Mouse (Mus musculus): Measurements from ENCODE around the gene Zfp217. TPM values are rescaled to one million over a fixed set of nuclear protein-coding genes. Genes with fewer than 3 reads are reported as not detected.

Zfp217 gene
- polyA plus RNA-seq, 1 experiment from 2014 or later = 2.7 TPM

DNA sequence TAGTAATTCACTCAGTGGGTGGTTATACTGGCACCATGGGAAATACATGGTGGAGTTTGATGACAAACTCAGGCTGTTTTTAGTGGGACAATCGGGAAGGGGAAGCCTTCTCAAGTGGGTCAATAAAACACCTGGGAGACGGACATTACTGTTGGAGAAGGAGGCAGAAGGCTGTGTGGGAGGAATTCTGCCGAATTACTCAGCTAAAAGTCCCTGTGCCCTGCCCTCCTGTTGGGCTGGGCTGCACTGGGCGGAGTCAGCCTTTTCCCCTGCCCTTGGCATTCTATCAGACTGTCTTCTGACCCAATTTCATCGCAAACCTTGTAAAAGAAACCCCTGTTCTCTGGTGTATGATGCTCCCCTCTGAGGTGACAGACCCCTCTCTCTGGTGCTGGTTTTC lies 10.3 kb upstream of the Zfp217 start:
- Histone ChIP-seq H3K9ac (no peak overlapping the region), H3K4me3 (no peak overlapping the region), H3K4me1 (replicated peaks) (peaks cover 30% of the 10 kb centered on the region), H3K9me3 (replicated peaks) (no peaks in the 10 kb centered on the region), H3K4me2 (no peak overlapping the region), H3K27ac (no peak overlapping the region), H3K36me3 (no peaks in the 10 kb centered on the region), H3K27me3 (no peaks in the 10 kb centered on the region)
- 39% methylated on average over 5 of the region's 5 CpGs for WGBS
- no peak for ATAC-seq (replicated peaks; ENCODE audit: insufficient number of reproducible peaks, insufficient read depth, low FRiP score, low read depth)

DNA sequence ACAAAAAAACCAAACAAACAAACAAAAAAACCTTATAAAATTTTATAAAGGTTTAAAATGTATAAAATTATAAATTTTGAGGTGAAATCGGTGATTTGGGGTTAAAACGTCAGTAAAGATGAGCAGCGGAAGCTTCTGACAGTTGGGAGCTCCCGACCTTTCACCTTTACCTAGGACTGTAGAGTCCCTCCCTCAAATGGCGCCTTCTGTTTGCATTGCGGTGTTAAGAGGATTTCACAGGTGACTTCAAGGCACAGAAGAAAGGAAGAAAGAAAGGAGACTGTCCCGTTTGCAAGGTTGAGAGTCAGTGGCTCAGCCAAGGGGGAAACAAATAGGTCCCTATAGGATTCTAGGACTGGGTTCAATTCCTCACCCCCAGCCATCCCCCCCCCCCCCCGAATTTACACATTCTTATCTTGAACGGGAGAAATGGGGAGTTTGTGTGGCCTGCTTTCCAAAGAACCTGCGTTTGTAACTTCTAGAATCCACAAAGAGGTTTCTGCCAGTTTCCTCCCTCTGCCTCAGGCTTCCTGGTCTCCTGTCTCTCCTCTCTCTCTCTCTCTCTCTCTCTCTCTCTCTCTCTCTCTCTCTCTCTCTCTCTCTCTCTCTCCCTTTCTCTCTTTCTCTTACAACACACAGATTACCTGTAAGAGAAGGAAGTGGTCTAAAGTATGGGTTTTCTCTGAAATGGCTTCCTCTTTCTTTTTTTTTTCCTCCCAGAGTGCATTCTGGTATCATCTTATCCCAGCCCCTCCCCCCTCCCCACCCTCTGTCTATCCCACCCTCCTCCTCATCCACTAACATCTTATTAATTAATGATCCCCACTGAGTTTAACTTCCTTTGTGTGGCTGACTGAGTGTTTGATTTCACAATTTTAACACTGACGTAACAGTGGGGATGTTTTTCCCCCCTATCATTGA lies 9.6 kb upstream of the Zfp217 start:
- Histone ChIP-seq H3K9me3 (replicated peaks) (no peaks in the 10 kb centered on the region), H3K27me3 (no peaks in the 10 kb centered on the region), H3K9ac (no peak overlapping the region), H3K4me1 (replicated peaks) (peaks cover 36% of the 10 kb centered on the region), H3K4me3 (no peak overlapping the region), H3K4me2 (no peak overlapping the region), H3K27ac (no peak overlapping the region), H3K36me3 (no peaks in the 10 kb centered on the region)
- ATAC-seq (replicated peaks; ENCODE audit: insufficient number of reproducible peaks, insufficient read depth, low FRiP score, low read depth) = no peak
- 51% methylated on average over 11 of the region's 11 CpGs for WGBS

DNA sequence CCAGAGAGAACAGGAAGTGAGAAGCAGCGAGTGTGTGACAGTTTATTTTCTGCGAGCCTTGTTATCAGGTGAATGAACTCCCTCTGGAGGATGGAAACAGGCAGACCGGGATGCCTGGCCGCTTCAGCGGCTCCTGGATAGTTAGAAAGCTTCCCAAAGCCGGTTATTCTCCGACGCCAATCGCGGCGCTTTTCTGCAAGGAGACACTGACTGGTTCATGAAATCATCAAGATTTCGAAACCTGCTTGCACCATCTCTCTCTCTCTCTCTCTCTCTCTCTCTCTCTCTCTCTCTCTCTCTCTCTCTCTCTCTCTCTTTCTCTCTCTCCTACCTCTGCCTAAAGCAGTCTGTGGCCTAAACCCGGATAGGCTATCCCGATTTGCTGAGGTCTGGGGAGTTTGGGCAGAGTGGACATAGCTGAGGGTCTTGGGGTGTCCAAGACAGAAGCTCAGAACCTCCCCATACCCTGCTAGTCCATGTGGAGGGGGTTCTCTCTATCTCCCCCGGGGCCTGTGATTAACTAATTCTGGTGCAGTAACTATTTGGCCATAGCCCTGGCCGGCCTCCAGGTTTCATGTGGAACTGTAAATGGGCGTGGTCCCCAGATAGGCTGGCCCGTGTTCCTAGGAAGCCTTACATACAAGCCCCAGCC lies 7.3 kb upstream of the Zfp217 start:
- H3K9me3 ChIP-seq (replicated peaks) = no peaks in the 10 kb centered on the region
- H3K36me3 ChIP-seq = no peaks in the 10 kb centered on the region
- peak overlapping the region; percentile 93 for H3K27ac ChIP-seq
- peak overlapping the region; percentile 47 for H3K4me3 ChIP-seq
- under 1% methylated on average over 18 of the region's 18 CpGs for WGBS
- peak overlapping the region; percentile 65 for H3K4me2 ChIP-seq
- no peaks in the 10 kb centered on the region for H3K27me3 ChIP-seq
- H3K4me1 ChIP-seq (replicated peaks) = peaks cover 41% of the 10 kb centered on the region
- H3K9ac ChIP-seq = peak overlapping the region; percentile 38
- ATAC-seq (replicated peaks; ENCODE audit: insufficient number of reproducible peaks, insufficient read depth, low FRiP score, low read depth) = peak; percentile 73

DNA sequence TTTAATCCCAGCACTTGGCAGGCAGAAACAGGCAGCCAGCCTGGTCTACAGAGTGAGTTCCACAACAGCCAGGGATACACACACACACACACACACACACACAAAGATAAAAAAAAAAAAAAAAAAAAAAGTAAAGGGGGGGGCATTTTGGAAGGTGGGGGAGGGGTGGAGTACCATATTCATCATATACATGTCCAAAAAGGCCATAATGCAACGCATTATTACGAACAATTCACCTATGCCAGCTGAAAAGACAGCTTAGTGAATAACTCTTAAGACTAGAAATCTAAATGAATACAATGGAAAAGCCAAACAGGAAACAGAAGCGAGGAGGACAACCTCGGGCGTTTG lies 6.8 kb upstream of the Zfp217 start:
- Histone ChIP-seq H3K27ac (peak overlapping the region; percentile 93), H3K36me3 (no peaks in the 10 kb centered on the region), H3K4me3 (peak overlapping the region; percentile 47), H3K4me1 (replicated peaks) (peaks cover 38% of the 10 kb centered on the region), H3K4me2 (peak overlapping the region; percentile 65), H3K27me3 (no peaks in the 10 kb centered on the region), H3K9me3 (replicated peaks) (no peaks in the 10 kb centered on the region), H3K9ac (peak overlapping the region; percentile 38; the same call in 1 of the 2 replicates)
- WGBS = 9% methylated on average over 5 of the region's 5 CpGs
- no peak for ATAC-seq (replicated peaks; ENCODE audit: insufficient number of reproducible peaks, insufficient read depth, low FRiP score, low read depth)

DNA sequence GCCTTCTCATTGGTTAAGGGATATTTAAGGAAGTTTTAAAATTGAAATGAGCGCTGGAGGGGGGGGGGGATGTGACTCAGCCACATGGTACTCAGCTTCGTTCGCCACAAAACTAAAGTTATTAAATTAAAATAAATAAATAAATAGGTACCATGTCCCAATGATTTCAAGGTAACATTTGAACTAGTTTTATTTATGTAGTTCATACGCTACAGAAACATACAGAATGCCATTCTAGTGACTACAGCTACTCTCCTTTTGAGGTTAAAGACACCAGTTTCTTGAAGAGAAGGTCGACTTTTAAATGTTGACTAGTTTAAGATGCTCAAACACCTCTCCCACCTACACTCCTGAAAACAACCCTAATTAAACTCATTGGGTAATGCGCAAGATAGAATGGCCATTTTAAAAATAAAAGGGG lies 6.4 kb upstream of the Zfp217 start:
- Histone ChIP-seq H3K36me3 (no peaks in the 10 kb centered on the region), H3K4me3 (0 out of 2 replicates have a peak overlapping the region, but pooled peaks have one; percentile 47), H3K9me3 (replicated peaks) (no peaks in the 10 kb centered on the region), H3K4me1 (replicated peaks) (peaks cover 38% of the 10 kb centered on the region), H3K27me3 (no peaks in the 10 kb centered on the region), H3K9ac (no peak overlapping the region), H3K4me2 (peak overlapping the region; percentile 65), H3K27ac (peak overlapping the region; percentile 93)
- no peak for ATAC-seq (replicated peaks; ENCODE audit: insufficient number of reproducible peaks, insufficient read depth, low FRiP score, low read depth)
- WGBS = 25% methylated on average over 6 of the region's 6 CpGs

DNA sequence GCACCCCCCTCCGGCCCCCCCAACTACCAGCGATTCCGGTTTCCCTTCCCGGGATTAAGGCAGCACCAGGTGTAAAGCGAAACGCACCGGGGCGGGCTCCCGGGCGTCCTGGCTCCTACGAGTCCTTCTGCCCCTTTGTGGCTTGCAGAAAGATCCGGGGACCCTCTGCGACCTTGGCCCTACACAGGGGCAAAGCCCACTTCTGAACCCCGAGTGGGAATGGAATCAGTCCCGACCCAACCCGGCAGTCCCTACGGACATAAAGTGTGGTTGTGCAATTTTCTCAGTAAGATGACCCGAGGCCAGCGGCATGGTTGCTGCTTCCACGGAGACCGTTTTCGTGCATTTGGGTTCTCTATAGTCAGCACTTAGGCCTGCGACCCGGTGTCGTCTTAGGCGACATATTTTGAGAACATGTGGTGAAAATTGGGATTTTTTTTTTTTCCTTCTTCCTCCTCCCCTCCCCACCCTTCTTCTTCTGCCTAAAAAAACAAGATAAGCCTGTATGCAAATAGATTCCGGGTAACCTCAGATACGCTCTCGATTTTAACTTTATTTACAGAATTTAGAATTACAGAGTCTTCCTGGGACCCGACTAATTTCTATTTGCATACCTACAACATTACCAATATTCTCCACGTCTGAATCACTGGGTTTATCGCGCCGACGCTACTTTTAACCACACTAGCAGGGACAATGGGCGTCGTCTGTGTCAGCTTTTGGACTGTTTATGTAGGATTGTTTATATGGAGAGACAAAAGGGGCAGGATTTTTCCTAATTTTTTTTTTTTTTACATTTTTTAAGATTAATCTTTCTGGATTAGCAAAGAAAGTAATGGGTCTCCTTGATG lies 5.7 kb upstream of the Zfp217 start:
- no peaks in the 10 kb centered on the region for H3K27me3 ChIP-seq
- H3K9me3 ChIP-seq (replicated peaks) = no peaks in the 10 kb centered on the region
- peak overlapping the region; percentile 43 for H3K4me3 ChIP-seq
- peak overlapping the region; percentile 93 for H3K27ac ChIP-seq
- H3K4me2 ChIP-seq = peak overlapping the region; percentile 65
- no peak for ATAC-seq (replicated peaks; ENCODE audit: insufficient number of reproducible peaks, insufficient read depth, low FRiP score, low read depth)
- peak overlapping the region; percentile 43 for H3K9ac ChIP-seq
- WGBS = 4% methylated on average over 37 of the region's 37 CpGs
- H3K36me3 ChIP-seq = no peaks in the 10 kb centered on the region
- peaks cover 38% of the 10 kb centered on the region for H3K4me1 ChIP-seq (replicated peaks)

DNA sequence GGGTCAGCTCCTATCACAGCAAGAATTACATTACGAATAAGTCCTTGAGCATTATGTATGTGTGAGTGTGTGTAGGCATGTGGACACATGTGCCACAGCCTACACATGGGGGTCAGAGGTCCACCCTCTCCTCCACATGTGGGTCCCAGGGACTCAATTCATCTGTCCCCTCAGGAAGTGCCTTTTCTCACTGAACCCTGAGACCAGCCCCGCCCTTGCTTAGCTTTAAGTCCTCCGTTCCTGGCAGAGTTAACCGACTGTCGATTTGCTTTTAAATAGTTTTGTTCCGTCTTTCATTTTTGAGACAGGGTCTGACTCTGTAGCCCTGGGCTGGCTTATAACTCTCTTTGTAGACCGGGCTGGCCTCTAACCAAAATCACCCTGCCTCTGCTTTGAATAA lies 5.0 kb upstream of the Zfp217 start:
- H3K9me3 ChIP-seq (replicated peaks) = no peaks in the 10 kb centered on the region
- H3K4me1 ChIP-seq (replicated peaks) = peaks cover 40% of the 10 kb centered on the region
- peak overlapping the region; percentile 65 for H3K4me2 ChIP-seq
- H3K9ac ChIP-seq = no peak overlapping the region
- 35% methylated on average over 7 of the region's 7 CpGs for WGBS
- H3K27ac ChIP-seq = peak overlapping the region; percentile 93
- H3K4me3 ChIP-seq = peak overlapping the region; percentile 43; the same call in 1 of the 2 replicates
- no peaks in the 10 kb centered on the region for H3K27me3 ChIP-seq
- H3K36me3 ChIP-seq = no peaks in the 10 kb centered on the region
- ATAC-seq (replicated peaks; ENCODE audit: insufficient number of reproducible peaks, insufficient read depth, low FRiP score, low read depth) = no peak

DNA sequence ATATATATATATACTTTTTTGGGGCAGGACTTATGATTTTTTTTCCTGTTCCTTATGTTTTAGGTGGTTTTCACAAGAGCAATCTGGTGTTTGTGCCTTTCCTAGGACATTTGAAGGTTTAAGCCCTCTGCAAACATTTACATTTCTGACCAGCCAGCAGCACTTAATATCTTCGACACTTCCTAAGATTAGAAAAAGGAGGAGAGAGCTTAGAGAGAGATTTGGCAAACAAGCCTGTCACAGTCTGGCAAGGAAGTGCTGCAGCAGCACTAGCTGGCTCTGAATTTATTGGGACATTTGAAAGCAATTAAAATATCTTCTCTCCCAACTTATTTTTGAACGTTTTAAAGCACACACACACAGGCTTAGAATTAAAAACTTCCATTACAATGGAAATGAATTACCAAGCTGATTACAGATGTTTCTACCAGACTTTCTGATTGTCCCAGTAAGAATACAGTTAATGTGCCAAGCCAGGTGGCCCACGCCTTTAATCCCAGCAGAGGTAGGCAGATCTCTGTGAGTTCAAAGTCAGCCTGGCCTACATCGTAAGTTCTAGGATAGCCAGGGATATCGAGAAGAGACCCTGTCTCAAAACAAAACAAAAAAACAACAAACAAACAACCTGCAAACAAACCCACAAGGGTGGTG lies 4.3 kb upstream of the Zfp217 start:
- no peak overlapping the region for H3K4me2 ChIP-seq
- no peak for ATAC-seq (replicated peaks; ENCODE audit: insufficient number of reproducible peaks, insufficient read depth, low FRiP score, low read depth)

DNA sequence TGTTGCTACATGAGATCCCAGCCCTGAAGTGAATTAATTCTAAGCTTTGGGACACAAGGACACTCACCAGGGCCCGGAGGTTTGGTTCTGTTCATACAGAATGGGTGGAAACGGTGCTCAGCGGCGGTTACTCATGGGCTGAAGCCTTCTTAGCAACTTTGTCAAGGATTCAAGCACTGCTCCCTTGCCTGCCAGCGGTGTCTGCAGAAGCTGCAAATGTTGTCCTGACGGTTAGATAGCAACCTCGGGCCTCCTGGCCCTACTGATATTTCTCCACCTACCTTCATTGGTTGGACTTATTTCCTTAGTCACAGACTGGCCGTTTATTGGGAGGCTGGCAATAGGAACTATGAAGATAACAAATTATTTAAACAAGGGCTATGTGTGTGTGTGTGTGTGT lies 3.6 kb upstream of the Zfp217 start:
- Histone ChIP-seq H3K36me3 (no peaks in the 10 kb centered on the region), H3K27me3 (no peaks in the 10 kb centered on the region), H3K4me3 (no peak overlapping the region), H3K4me1 (replicated peaks) (peaks cover 45% of the 10 kb centered on the region), H3K4me2 (no peak overlapping the region), H3K27ac (peak overlapping the region; percentile 5; the same call in 1 of the 2 replicates), H3K9ac (no peak overlapping the region), H3K9me3 (replicated peaks) (no peaks in the 10 kb centered on the region)
- ATAC-seq (replicated peaks; ENCODE audit: insufficient number of reproducible peaks, insufficient read depth, low FRiP score, low read depth) = no peak
- WGBS = 62% methylated on average over 8 of the region's 8 CpGs

More for the DNA sequence above, 4.3 kb upstream of the Zfp217 start:
- Histone ChIP-seq H3K9ac (no peak overlapping the region), H3K9me3 (replicated peaks) (no peaks in the 10 kb centered on the region), H3K4me1 (replicated peaks) (peaks cover 45% of the 10 kb centered on the region), H3K4me3 (no peak overlapping the region), H3K36me3 (no peaks in the 10 kb centered on the region), H3K27ac (peak overlapping the region; percentile 93), H3K27me3 (no peaks in the 10 kb centered on the region)
- WGBS = 45% methylated on average over 5 of the region's 5 CpGs

DNA sequence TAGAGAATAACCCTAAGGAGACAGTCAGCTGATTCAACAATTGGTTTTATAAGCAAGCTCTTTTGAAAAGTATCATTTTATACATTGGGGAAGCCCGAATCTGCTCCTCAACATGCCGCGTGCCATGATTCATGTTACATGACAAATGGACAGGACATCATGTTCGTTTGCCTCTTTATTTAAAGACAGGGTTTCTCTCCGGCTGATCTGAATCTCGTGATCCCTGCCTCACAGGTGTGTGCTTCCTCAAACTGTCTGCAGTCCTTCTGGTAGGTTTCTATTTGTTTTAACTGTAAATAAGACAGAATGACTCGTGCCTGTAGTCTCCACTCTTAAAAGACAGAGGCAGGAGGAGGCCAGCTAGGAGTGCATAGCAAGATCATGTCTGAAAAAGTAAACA lies 925 bp upstream of the Zfp217 start:
- Histone ChIP-seq H3K4me2 (no peak overlapping the region), H3K4me1 (replicated peaks) (peaks cover 34% of the 10 kb centered on the region), H3K9me3 (replicated peaks) (no peaks in the 10 kb centered on the region), H3K27ac (peak overlapping the region; percentile 82; the same call in 1 of the 2 replicates), H3K36me3 (no peaks in the 10 kb centered on the region), H3K9ac (no peak overlapping the region), H3K27me3 (no peaks in the 10 kb centered on the region), H3K4me3 (no peak overlapping the region)
- WGBS = 75% methylated on average over 7 of the region's 7 CpGs
- ATAC-seq (replicated peaks; ENCODE audit: insufficient number of reproducible peaks, insufficient read depth, low FRiP score, low read depth) = no peak

All from heart, embryonic 15.5 days (tissue).